Mouse (Mus musculus) lung, adult 2 months (tissue): ENCODE results near the gene Pipox. TPM values are rescaled to one million over a fixed set of nuclear protein-coding genes. Genes with fewer than 3 reads are reported as not detected.
A peak's percentile ranks its signal among the peaks of the same experiment; 100 is the strongest.

Experiments used
- DNase-seq: peaks from one replicate; pipeline ENCODE4 v3.0.0; 2022
- H3K4me1 ChIP-seq: fragments of 200-500 bp; 2 replicates; pipeline ENCODE4 v1.6.1; 2011; ENCODE audit warnings: low read length; ENCODE audit not compliant: control insufficient read depth, insufficient read depth
- H3K4me3 ChIP-seq: fragments of 200-500 bp; replicated peaks from 2 replicates; pipeline ENCODE3; 2011; ENCODE audit warnings: low read depth, mild to moderate bottlenecking, control low read depth, low read length; ENCODE audit errors: extremely low read depth
- CTCF ChIP-seq: fragments of 200-500 bp; IDR thresholded peaks from 2 replicates; pipeline ENCODE4 v1.5.1; 2011; ENCODE audit warnings: mild to moderate bottlenecking, low read length, control low read depth; ENCODE audit not compliant: insufficient read depth
- POLR2A ChIP-seq: fragments of 200-500 bp; IDR thresholded peaks from 2 replicates; pipeline ENCODE4 v1.6.1; 2011; ENCODE audit warnings: low read depth, mild to moderate bottlenecking, control low read depth, low read length, borderline replicate concordance; ENCODE audit errors: extremely low read depth
- WGBS: fragments of 180-500 bp; shearing (Covaris S2); methylation state at CpG from one replicate; pipeline ENCODE4 v1.1.7; 2018; 5-methylcytosine and 5-hydroxymethylcytosine counted together
- polyA plus RNA-seq: library from polyadenylated mRNA; depleted of rRNA; stranded (reverse); fragments of >200 nt; gene quantifications from 2 replicates; pipeline ENCODE4 v1.2.3, GENCODE M21; 2012; rRNA removed

Pipox gene
- polyA plus RNA-seq, 1 experiment, result 1.3 TPM

DNA sequence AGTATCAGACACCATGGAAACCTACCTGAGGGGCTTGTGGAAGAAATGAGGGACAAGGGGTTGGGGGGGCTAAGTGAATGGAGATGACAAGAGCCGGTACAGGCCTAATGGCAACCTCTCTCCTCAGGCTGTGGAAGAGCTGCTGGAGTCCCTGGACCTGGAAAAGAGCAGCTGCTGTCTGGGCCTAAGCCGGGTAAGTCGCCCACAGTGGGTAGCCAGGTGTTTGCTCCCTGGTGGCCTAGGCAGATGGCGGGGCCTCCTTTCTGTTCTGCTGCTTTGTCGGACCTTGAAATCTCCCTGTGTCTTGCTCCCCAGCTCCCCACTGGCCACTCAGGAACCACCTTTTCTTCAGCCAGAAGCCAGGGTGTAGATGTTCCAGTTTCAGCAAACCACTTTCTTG lies 57.6 kb downstream of the Pipox start:
- TF ChIP-seq CTCF (no peak), POLR2A (no peak)
- WGBS, result 85% methylated on average over 5 of the region's 5 CpGs
- DNase-seq, result no peak
- no peak overlapping the region for H3K4me3 ChIP-seq
- H3K4me1 ChIP-seq, result no peaks in the 10 kb centered on the region

DNA sequence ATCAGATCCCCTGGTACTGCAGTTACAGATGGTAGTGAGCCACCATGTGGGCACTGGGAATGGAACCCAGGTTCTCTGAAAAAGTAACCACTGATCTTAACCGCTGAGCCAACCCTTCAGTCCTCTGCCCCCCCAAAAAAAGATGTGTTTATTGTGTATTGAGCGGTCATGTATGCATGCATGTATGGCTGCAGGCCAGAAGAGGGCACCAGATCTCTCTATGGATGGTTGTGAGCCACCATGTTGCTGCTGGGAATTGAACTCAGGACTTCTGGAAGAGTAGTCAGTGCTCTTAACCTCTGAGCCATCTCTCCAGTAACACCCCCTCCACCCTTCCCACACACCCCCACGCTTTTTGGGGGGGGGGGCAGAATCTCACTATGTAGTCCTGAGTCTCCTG lies 58.8 kb downstream of the Pipox start:
- Histone ChIP-seq H3K4me1 (no peaks in the 10 kb centered on the region), H3K4me3 (no peak overlapping the region)
- 76% methylated on average over 3 of the region's 3 CpGs for WGBS
- DNase-seq, result no peak
- TF ChIP-seq POLR2A (no peak), CTCF (peak; percentile 17; the same call in 1 of the 2 replicates)

GRCm38 (mm10) chr11:77832541-77832940 lies 61.4 kb downstream of the Pipox start:
- 81% methylated on average over 4 of the region's 4 CpGs for WGBS
- DNase-seq, result no peak

DNA sequence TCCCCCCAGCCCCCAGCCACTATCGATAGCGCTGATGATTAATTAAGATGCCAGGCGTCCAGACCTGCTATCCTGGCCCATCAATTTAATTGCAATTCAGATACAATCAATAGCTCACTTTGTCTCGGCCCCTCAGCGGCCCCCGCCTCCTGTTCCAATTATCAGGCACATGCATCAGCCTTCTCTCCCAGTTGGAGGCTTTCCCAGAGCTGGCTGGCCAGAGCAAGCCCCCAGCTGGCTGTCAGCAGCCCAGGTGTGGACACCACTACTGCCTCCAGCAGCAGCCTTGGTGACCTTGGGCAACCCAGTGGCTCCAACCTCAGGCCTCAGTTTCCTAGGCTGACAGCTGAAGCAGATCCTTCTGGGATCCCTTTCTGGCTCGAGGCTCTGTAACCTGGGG lies 63.0 kb downstream of the Pipox start:
- 73% methylated on average over 7 of the region's 7 CpGs for WGBS
- Histone ChIP-seq H3K4me3 (no peak overlapping the region), H3K4me1 (no peaks in the 10 kb centered on the region)
- TF ChIP-seq POLR2A, result no peak
- no peak for TF ChIP-seq CTCF
- no peak for DNase-seq

More at GRCm38 (mm10) chr11:77832541-77832940, 61.4 kb downstream of the Pipox start:
- no peak for TF ChIP-seq CTCF
- no peak for TF ChIP-seq POLR2A
- no peaks in the 10 kb centered on the region for H3K4me1 ChIP-seq
- H3K4me3 ChIP-seq, result no peak overlapping the region

Other genes starting within 250 kb of the Pipox start
- 11.6 and 20.5 TPM in 2 replicates for gene Nufip2, start 207.9 kb downstream of the Pipox start, polyA plus RNA-seq
- not detected in 2 replicates for gene Cryba1, start 168.8 kb downstream of the Pipox start, polyA plus RNA-seq
- 63.7 and 92.1 TPM in 2 replicates for gene Myo18a, start 130.8 kb downstream of the Pipox start, polyA plus RNA-seq
- not detected in 2 replicates for gene Gm10277, start 106.3 kb downstream of the Pipox start, polyA plus RNA-seq
- gene Sez6, start 36.7 kb upstream of the Pipox start, polyA plus RNA-seq, result 0.12 and 0.19 TPM in 2 replicates
- gene Phf12, start 88.7 kb upstream of the Pipox start, polyA plus RNA-seq, result 50.4 and 55.3 TPM in 2 replicates
- gene Dhrs13, start 138.2 kb upstream of the Pipox start, polyA plus RNA-seq, result 7.9 and 8.7 TPM in 2 replicates
- 114 and 145 TPM in 2 replicates for gene Flot2, start 143.8 kb upstream of the Pipox start, polyA plus RNA-seq
- gene Eral1, start 186.3 kb upstream of the Pipox start, polyA plus RNA-seq, result 23.9 and 27.8 TPM in 2 replicates
- 21.6 and 25.6 TPM in 2 replicates for gene Fam222b, start 200.6 kb upstream of the Pipox start, polyA plus RNA-seq